Mouse (Mus musculus): ENCODE results near the gene Spi1. TPM values are rescaled to one million over a fixed set of nuclear protein-coding genes. Genes with fewer than 3 reads are reported as not detected.
A peak's percentile ranks its signal among the peaks of the same experiment; 100 is the strongest.

Gene Spi1
- polyA plus RNA-seq, 1 experiment from 2014 or later, result 18.2 TPM

DNA sequence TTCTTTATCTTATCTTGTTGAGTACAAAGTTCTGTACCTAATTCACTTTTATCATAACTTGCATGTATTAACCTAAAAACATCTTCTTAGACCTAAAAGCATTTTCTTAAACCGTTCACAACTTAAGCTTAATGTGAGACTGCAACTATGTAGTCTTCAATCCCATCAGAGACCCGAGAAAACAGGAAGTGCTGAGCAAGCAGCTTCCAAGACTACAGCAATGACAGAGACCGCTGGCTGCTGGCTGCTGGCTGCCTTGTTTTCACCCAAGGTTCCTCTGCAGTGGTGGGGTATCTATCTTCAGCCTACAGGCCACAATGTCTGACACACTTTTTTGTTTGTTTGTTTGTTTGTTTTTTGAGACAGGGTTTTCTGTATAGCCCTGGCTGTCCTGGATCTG, 30.3 kb upstream of the Spi1 start:
- Histone ChIP-seq H3K27ac (ENCODE audit: low read length) (0 out of 2 replicates have a peak overlapping the region, but pooled peaks have one; percentile 33), H3K4me2 (ENCODE audit: low read depth, low read length) (no peak overlapping the region), H3K4me1 (ENCODE audit: control insufficient read depth, low read depth, low read length) (peaks cover 21% of the 10 kb centered on the region), H3K27me3 (ENCODE audit: control insufficient read depth, insufficient read depth, low read depth, low read length) (no peaks in the 10 kb centered on the region), H3K36me3 (ENCODE audit: control insufficient read depth, insufficient read depth) (peaks cover 17% of the 10 kb centered on the region), H3K9me3 (replicated peaks; ENCODE audit: control insufficient read depth, low read length) (no peaks in the 10 kb centered on the region), H3K9ac (ENCODE audit: low read depth, low read length) (no peak overlapping the region), H3K4me3 (ENCODE audit: low read depth, low read length) (no peak overlapping the region)
- WGBS (ENCODE audit: insufficient replicate concordance), result 26% methylated on average over 3 of the region's 3 CpGs
- ATAC-seq (ENCODE audit: low read depth), result no peak

DNA sequence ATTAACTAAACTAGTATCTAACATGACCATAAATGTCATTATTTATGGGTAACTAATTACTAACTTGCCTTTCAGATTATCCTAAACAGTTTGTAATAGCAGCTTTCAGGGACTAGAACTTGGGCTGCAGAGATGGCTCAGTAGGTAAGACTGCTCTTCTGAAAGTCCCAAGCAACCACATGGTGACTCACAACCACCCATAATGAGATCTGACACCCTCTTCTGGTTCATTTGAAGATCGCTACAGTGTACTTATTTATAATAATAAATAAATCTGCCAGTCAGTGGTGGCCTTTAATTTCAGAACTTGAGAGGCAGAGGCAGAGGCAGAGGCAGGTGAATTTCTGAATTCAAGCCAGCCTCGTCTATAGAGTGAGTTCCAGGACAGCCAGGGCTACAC, 29.4 kb upstream of the Spi1 start:
- no peaks in the 10 kb centered on the region for H3K27me3 ChIP-seq (ENCODE audit: control insufficient read depth, insufficient read depth, low read depth, low read length)
- H3K4me1 ChIP-seq (ENCODE audit: control insufficient read depth, low read depth, low read length), result peaks cover 21% of the 10 kb centered on the region
- H3K4me3 ChIP-seq (ENCODE audit: low read depth, low read length), result no peak overlapping the region; the same call in 1 of the 2 replicates
- WGBS (ENCODE audit: insufficient replicate concordance), result 37% methylated on average over 2 of the region's 2 CpGs
- no peak for ATAC-seq (ENCODE audit: low read depth)
- H3K9ac ChIP-seq (ENCODE audit: low read depth, low read length), result no peak overlapping the region
- H3K4me2 ChIP-seq (ENCODE audit: low read depth, low read length), result peak overlapping the region; percentile 80; the same call in 1 of the 2 replicates
- H3K36me3 ChIP-seq (ENCODE audit: control insufficient read depth, insufficient read depth), result peaks cover 26% of the 10 kb centered on the region
- no peak overlapping the region for H3K27ac ChIP-seq (ENCODE audit: low read length)
- H3K9me3 ChIP-seq (replicated peaks; ENCODE audit: control insufficient read depth, low read length), result no peaks in the 10 kb centered on the region

DNA sequence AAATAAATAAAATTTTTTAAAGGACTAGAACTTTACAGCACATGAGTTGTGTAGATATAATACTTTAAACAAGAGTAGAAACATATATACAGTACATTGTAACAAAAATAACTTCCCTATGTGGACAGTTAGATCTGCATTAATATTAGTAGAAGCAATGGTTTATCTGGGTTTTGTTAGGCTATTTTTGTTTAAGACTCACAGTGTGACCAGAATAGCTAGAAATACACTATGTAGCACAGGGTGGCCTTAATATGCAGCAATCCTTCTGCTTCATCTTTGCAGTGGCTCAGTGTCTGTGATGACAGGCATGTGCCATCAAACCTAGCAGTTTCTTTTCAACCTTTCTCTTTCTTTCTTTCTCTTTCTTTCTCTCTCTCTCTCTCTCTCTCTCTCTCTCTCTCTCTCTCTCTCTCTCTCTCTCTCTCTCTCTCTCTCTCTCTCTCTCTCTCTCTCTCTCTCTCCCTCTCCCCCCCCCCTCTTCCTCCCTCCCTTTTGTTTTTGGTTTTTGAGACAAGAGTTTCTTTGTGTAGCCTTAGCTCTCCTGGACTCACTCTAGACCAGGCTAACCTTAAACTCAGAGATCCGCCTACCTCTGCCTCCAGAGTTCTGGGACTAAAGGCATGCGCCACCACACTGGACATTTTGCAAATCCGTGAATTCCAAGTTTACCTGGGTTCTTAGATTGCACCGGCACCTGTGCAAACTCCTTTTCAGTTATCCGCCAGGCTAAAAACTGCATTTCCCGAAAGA, 28.8 kb upstream of the Spi1 start:
- H3K9me3 ChIP-seq (replicated peaks; ENCODE audit: control insufficient read depth, low read length), result no peaks in the 10 kb centered on the region
- H3K4me1 ChIP-seq (ENCODE audit: control insufficient read depth, low read depth, low read length), result peaks cover 21% of the 10 kb centered on the region
- peak overlapping the region; percentile 66 for H3K9ac ChIP-seq (ENCODE audit: low read depth, low read length)
- H3K27ac ChIP-seq (ENCODE audit: low read length), result no peak overlapping the region
- peak; percentile 5; the same call in 1 of the 2 replicates for ATAC-seq (ENCODE audit: low read depth)
- H3K4me3 ChIP-seq (ENCODE audit: low read depth, low read length), result peak overlapping the region; percentile 95
- H3K4me2 ChIP-seq (ENCODE audit: low read depth, low read length), result peak overlapping the region; percentile 80
- 1% methylated on average over 6 of the region's 6 CpGs for WGBS (ENCODE audit: insufficient replicate concordance)
- H3K27me3 ChIP-seq (ENCODE audit: control insufficient read depth, insufficient read depth, low read depth, low read length), result no peaks in the 10 kb centered on the region
- peaks cover 31% of the 10 kb centered on the region for H3K36me3 ChIP-seq (ENCODE audit: control insufficient read depth, insufficient read depth)

DNA sequence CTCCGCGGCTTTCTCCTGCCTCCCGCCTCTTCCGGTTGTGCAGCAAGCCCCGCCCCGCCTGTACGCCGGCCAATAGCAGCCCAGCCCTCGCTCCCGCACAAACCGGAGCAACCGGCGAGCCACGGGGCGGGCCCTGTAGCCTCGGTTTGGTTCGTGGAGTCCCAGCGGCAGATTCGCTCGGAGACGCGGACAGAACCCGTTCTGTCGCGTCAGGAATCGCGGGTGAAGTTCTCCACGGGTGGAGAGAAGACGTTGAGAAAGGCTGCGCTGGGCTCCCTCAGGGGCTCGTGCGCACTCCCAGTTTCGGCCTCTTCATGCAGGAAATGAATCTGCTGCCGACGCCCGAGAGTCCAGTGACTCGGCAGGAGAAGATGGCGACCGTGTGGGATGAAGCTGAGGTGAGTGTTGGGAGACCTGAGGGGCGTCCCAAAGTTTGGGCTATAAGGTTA, 28.2 kb upstream of the Spi1 start, which contains the start of gene Psmc3:
Gene Psmc3 (plus strand): TSS at position 76 of the 449 bp plus-strand sequence.
- peak within 1 kb of the TSS; percentile 88 for H3K9ac ChIP-seq (ENCODE audit: low read depth, low read length)
- H3K4me3 ChIP-seq (ENCODE audit: low read depth, low read length), result peak within 1 kb of the TSS; percentile 95

DNA sequence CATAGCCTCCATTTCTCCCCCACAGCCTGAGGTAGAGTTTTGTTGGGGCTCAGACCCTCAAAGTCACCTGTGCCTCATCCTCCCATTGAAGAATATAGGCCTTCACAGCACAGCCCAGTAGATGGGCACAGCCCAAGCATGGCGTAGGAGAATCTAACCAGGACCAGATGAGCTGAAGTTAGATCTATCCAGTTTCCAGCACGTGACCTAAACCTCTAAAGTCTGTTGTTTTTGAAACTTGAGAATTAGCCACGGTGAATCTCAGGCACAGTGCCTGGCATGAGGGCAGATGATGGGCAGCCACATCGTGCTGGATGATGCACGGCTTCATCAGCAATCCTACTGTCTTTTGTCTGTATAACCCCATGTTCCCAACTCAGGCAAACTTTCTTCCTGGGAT, 23.8 kb upstream of the Spi1 start:
- no peak overlapping the region for H3K27ac ChIP-seq (ENCODE audit: low read length)
- peaks cover 59% of the 10 kb centered on the region for H3K36me3 ChIP-seq (ENCODE audit: control insufficient read depth, insufficient read depth)
- WGBS (ENCODE audit: insufficient replicate concordance), result 80% methylated on average over 5 of the region's 5 CpGs
- peaks cover 30% of the 10 kb centered on the region for H3K4me1 ChIP-seq (ENCODE audit: control insufficient read depth, low read depth, low read length)
- ATAC-seq (ENCODE audit: low read depth), result no peak
- H3K9ac ChIP-seq (ENCODE audit: low read depth, low read length), result no peak overlapping the region
- no peak overlapping the region for H3K4me3 ChIP-seq (ENCODE audit: low read depth, low read length)
- no peaks in the 10 kb centered on the region for H3K9me3 ChIP-seq (replicated peaks; ENCODE audit: control insufficient read depth, low read length)
- no peaks in the 10 kb centered on the region for H3K27me3 ChIP-seq (ENCODE audit: control insufficient read depth, insufficient read depth, low read depth, low read length)
- no peak overlapping the region for H3K4me2 ChIP-seq (ENCODE audit: low read depth, low read length)

More for the DNA sequence above, 28.2 kb upstream of the Spi1 start, which contains the start of gene Psmc3:
- Histone ChIP-seq H3K36me3 (ENCODE audit: control insufficient read depth, insufficient read depth) (peaks cover 36% of the 10 kb centered on the region), H3K27ac (ENCODE audit: low read length) (peak within 1 kb of the TSS; percentile 87), H3K4me2 (ENCODE audit: low read depth, low read length) (peak within 1 kb of the TSS; percentile 80), H3K4me1 (ENCODE audit: control insufficient read depth, low read depth, low read length) (peaks cover 21% of the 10 kb centered on the region), H3K9me3 (replicated peaks; ENCODE audit: control insufficient read depth, low read length) (no peaks in the 10 kb centered on the region), H3K27me3 (ENCODE audit: control insufficient read depth, insufficient read depth, low read depth, low read length) (no peaks in the 10 kb centered on the region)
- under 1% methylated on average over 40 of the region's 40 CpGs for WGBS (ENCODE audit: insufficient replicate concordance)
- ATAC-seq (ENCODE audit: low read depth), result peak; percentile 99

DNA sequence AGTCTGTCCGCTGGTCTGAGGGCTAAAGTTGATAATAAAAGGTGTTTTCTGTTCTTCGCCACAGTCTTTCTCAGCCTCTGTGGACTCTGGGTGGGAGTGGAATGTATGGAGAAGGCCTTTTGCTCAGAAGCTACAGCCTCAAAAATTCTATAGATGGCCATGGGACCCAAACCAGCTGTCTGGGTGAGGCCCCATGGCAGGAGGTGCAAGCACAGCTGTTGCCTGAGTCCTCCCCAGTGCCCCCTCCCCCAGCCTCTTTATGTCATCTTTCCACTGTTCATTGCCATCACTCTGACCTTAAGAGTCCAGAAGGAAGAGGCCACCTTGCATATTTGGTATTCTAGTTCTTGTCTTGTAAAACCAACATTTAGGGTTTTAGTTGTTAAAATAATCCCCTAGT, 22.8 kb upstream of the Spi1 start:
- H3K4me1 ChIP-seq (ENCODE audit: control insufficient read depth, low read depth, low read length), result peaks cover 30% of the 10 kb centered on the region
- H3K4me3 ChIP-seq (ENCODE audit: low read depth, low read length), result no peak overlapping the region
- 95% methylated on average over 2 of the region's 2 CpGs for WGBS (ENCODE audit: insufficient replicate concordance)
- H3K36me3 ChIP-seq (ENCODE audit: control insufficient read depth, insufficient read depth), result peaks cover 60% of the 10 kb centered on the region
- no peak overlapping the region for H3K4me2 ChIP-seq (ENCODE audit: low read depth, low read length)
- no peak for ATAC-seq (ENCODE audit: low read depth)
- no peaks in the 10 kb centered on the region for H3K27me3 ChIP-seq (ENCODE audit: control insufficient read depth, insufficient read depth, low read depth, low read length)
- H3K9me3 ChIP-seq (replicated peaks; ENCODE audit: control insufficient read depth, low read length), result no peaks in the 10 kb centered on the region
- H3K27ac ChIP-seq (ENCODE audit: low read length), result no peak overlapping the region
- H3K9ac ChIP-seq (ENCODE audit: low read depth, low read length), result no peak overlapping the region

DNA sequence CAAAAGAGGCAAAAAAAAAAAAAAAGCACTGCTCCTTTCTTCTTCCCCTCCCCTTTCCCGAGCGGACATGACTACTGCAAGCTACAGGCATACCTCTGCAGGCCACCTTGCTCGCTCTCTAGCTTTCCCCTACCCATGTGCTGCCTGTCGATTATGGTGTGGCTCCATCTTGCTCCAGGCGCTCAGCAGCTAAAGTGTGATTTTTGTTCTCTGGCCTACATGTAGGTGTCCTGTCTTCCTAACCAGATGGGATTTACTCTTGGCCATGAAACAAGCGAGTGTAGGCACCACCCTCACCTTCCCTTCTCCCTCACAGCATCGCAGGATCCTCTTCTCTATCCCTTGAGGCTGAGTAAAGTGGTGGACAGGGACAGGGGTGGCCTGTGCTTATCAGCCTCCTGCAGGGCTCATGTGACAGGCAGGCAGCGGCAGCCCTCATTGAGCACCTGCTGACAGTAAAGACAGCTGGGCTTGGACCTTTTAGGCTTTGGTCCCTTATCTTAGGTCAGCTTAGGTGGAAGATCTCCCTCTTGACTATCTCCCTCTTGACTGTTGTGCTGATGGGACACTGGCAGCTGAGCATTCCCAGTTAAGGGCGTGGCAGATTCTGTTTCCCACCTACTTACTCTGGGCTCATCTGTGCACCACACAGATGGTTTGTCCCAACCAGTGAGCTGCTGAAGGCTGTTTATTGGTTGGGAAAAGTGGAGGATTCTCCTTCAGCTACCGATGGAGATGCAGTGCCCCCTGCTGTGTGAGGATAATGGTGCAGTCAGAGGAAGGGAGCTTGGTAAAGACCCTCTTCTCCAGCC, 21.4 kb upstream of the Spi1 start:
- Histone ChIP-seq H3K27ac (ENCODE audit: low read length) (peak overlapping the region; percentile 71), H3K4me2 (ENCODE audit: low read depth, low read length) (0 out of 2 replicates have a peak overlapping the region, but pooled peaks have one; percentile 15), H3K9ac (ENCODE audit: low read depth, low read length) (no peak overlapping the region), H3K4me1 (ENCODE audit: control insufficient read depth, low read depth, low read length) (peaks cover 20% of the 10 kb centered on the region), H3K27me3 (ENCODE audit: control insufficient read depth, insufficient read depth, low read depth, low read length) (no peaks in the 10 kb centered on the region), H3K4me3 (ENCODE audit: low read depth, low read length) (no peak overlapping the region), H3K9me3 (replicated peaks; ENCODE audit: control insufficient read depth, low read length) (no peaks in the 10 kb centered on the region), H3K36me3 (ENCODE audit: control insufficient read depth, insufficient read depth) (peaks cover 59% of the 10 kb centered on the region)
- 47% methylated on average over 10 of the region's 10 CpGs for WGBS (ENCODE audit: insufficient replicate concordance)
- ATAC-seq (ENCODE audit: low read depth), result peak; percentile 88

DNA sequence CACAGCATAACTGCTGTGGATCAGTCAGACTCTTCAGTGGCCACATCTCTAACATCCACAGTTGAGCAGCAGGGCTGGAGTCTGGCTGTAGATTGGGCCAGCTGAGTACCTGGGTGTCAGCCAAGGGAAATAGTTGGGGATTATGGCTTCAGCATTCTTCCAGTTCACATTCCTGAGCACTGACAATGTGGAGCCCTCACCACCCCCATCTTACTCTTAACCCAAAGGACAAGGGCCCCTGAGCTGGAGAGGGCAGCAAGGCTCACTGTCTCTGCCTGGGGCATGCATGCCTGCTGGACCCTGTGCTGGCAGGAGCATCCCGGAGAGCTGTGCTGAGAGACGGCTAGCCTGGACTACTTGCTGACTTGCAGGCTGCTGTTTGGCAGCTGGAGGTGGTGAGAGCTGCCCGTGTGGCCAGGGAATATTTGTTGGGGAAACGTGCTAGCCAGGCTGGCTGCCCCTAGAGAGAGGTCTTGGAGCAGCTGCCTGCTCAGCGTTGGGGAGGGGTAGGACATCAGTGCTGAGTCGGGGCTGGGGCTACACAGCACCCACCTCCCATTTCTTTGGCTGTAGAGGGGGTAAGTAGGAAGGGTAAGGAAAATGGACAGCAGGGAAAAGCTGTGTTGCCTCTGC, 20.2 kb upstream of the Spi1 start:
- H3K4me1 ChIP-seq (ENCODE audit: control insufficient read depth, low read depth, low read length), result peaks cover 20% of the 10 kb centered on the region
- H3K27me3 ChIP-seq (ENCODE audit: control insufficient read depth, insufficient read depth, low read depth, low read length), result no peaks in the 10 kb centered on the region
- no peak overlapping the region for H3K4me3 ChIP-seq (ENCODE audit: low read depth, low read length)
- peak overlapping the region; percentile 71 for H3K27ac ChIP-seq (ENCODE audit: low read length)
- H3K4me2 ChIP-seq (ENCODE audit: low read depth, low read length), result no peak overlapping the region
- H3K9ac ChIP-seq (ENCODE audit: low read depth, low read length), result no peak overlapping the region
- WGBS (ENCODE audit: insufficient replicate concordance), result 86% methylated on average over 6 of the region's 6 CpGs
- H3K36me3 ChIP-seq (ENCODE audit: control insufficient read depth, insufficient read depth), result peaks cover 47% of the 10 kb centered on the region
- H3K9me3 ChIP-seq (replicated peaks; ENCODE audit: control insufficient read depth, low read length), result no peaks in the 10 kb centered on the region
- ATAC-seq (ENCODE audit: low read depth), result no peak
